15 mouse cellular contexts compared by ENCODE assay signal in genomic region chr19:24220795-24221445, GRCm38 (mm10). TPM values are rescaled to one million over a fixed set of nuclear protein-coding genes. Genes with fewer than 3 reads are reported as not detected.
DNase-seq lines count a peak whose midpoint lies in the region; ATAC-seq lines count a peak whose summit lies in the region.
"Had no signal": no experiment of that assay in that cellular context is flagged by ENCODE, and none has a peak within 500 bp of the region (broad histone marks: within the 10 kb centered on the region; RNA-seq: fewer than 3 reads in every experiment).

No protein-coding gene starts in this region.

- ATAC-seq in heart, embryonic 16.5 days (replicated peaks; ENCODE audit: extremely low read depth, insufficient read depth, low FRiP score): no peak
- ATAC-seq in kidney, embryonic 16.5 days (ENCODE audit: low FRiP score, low TSS enrichment): no peak
- ATAC-seq in stomach, embryonic 14.5 days (ENCODE audit: insufficient number of reproducible peaks, insufficient read depth, low FRiP score, low read depth): no peak
- ATAC-seq: Patski had no signal

- 40% methylated on average over 14 of the region's 14 CpGs for WGBS in heart, embryonic 16.5 days
- WGBS in kidney, embryonic 16.5 days: 11% methylated on average over 13 of the region's 14 CpGs
- 17% methylated on average over 14 of the region's 14 CpGs for WGBS in stomach, embryonic 14.5 days

- no peaks in the 10 kb centered on the region for H3K36me3 ChIP-seq in heart, embryonic 16.5 days (ENCODE audit: control insufficient read depth, insufficient read depth)
- no peaks in the 10 kb centered on the region for H3K36me3 ChIP-seq in kidney, embryonic 16.5 days (ENCODE audit: insufficient read depth, low read length)
- H3K36me3 ChIP-seq in stomach, embryonic 14.5 days (ENCODE audit: control insufficient read depth, insufficient read depth, low read length): no peaks in the 10 kb centered on the region
- H3K36me3 ChIP-seq: limb, embryonic 13.5 days had no signal

- H3K27ac ChIP-seq in heart, embryonic 16.5 days (ENCODE audit: low read length): no peak overlapping the region
- 0 out of 2 replicates have a peak overlapping the region, but pooled peaks have one; percentile 1 for H3K27ac ChIP-seq in brown adipose tissue, adult 24 weeks (replicated peaks; ENCODE audit: low read depth, low read length)
- peak overlapping the region; percentile 47; the same call in 1 of the 2 replicates for H3K27ac ChIP-seq in kidney, embryonic 16.5 days (ENCODE audit: low read length)
- H3K27ac ChIP-seq in stomach, embryonic 14.5 days (ENCODE audit: low read length): peak overlapping the region; percentile 44; the same call in 1 of the 2 replicates
- H3K27ac ChIP-seq: limb, embryonic 13.5 days; macrophage had no signal

- H3K4me1 ChIP-seq in heart, embryonic 16.5 days (ENCODE audit: control insufficient read depth, insufficient read depth, low read length): peaks cover 15% of the 10 kb centered on the region
- H3K4me1 ChIP-seq in brown adipose tissue, adult 24 weeks (ENCODE audit: control insufficient read depth, insufficient read depth, insufficient read length, low read length): no peaks in the 10 kb centered on the region; the same call in 1 of the 2 replicates
- peaks cover 31% of the 10 kb centered on the region for H3K4me1 ChIP-seq in kidney, embryonic 16.5 days (ENCODE audit: insufficient read depth, low read length)
- H3K4me1 ChIP-seq in stomach, embryonic 14.5 days (ENCODE audit: control insufficient read depth, insufficient read depth, low read length): 0 out of 2 replicates have a peak, but pooled peaks cover 3% of the 10 kb centered on the region

- intact Hi-C loops in heart, postnatal 36 days (cut with DNase I): loop anchor here (1.0 to 5.0 kb wide), 2 partner anchors 49 to 68 kb away; no protein-coding TSS in a partner anchor

- DNase-seq in heart, postnatal 36 days: no peak
- DNase-seq in layer of hippocampus, postnatal 36 days: no peak
- DNase-seq in adrenal gland, postnatal 25 days: no peak
- DNase-seq: adrenal gland, postnatal 36 days; cerebellum, postnatal 10 days; gastrocnemius, postnatal 36 days; right cerebral cortex, postnatal 4 days had no signal

- H3K4me2 ChIP-seq in heart, embryonic 16.5 days (ENCODE audit: low read depth, low read length): peak overlapping the region; percentile 13; the same call in 1 of the 2 replicates
- peak overlapping the region; percentile 36 for H3K4me2 ChIP-seq in kidney, embryonic 16.5 days (replicated peaks; ENCODE audit: low read depth, low read length)
- H3K4me2 ChIP-seq in stomach, embryonic 14.5 days (replicated peaks; ENCODE audit: low read depth, low read length): peak overlapping the region; percentile 3; the same call in 1 of the 2 replicates
- H3K4me2 ChIP-seq: limb, embryonic 13.5 days had no signal

- H3K27me3 ChIP-seq in heart, embryonic 16.5 days (ENCODE audit: control insufficient read depth, insufficient read depth, low read length): no peaks in the 10 kb centered on the region
- H3K27me3 ChIP-seq in kidney, embryonic 16.5 days (ENCODE audit: insufficient read depth, low read length): no peaks in the 10 kb centered on the region
- H3K27me3 ChIP-seq in stomach, embryonic 14.5 days (ENCODE audit: control insufficient read depth, insufficient read depth, low read length): no peaks in the 10 kb centered on the region
- H3K27me3 ChIP-seq: Patski had no signal

- no peak overlapping the region for H3K4me3 ChIP-seq in heart, embryonic 16.5 days (ENCODE audit: low read length)
- no peak overlapping the region for H3K4me3 ChIP-seq in brown adipose tissue, adult 24 weeks (ENCODE audit: insufficient read depth, low read depth, low read length)
- H3K4me3 ChIP-seq in kidney, embryonic 16.5 days (ENCODE audit: low read length): no peak overlapping the region
- no peak overlapping the region for H3K4me3 ChIP-seq in stomach, embryonic 14.5 days (ENCODE audit: low read depth, low read length)
- H3K4me3 ChIP-seq: erythroblast, embryonic 14.5 days; limb, embryonic 13.5 days had no signal

- H3K9ac ChIP-seq in heart, embryonic 16.5 days (ENCODE audit: low read length): no peak overlapping the region
- H3K9ac ChIP-seq in kidney, embryonic 16.5 days (replicated peaks; ENCODE audit: low read length): no peak overlapping the region
- no peak overlapping the region for H3K9ac ChIP-seq in stomach, embryonic 14.5 days (replicated peaks; ENCODE audit: low read depth, low read length)
- H3K9ac ChIP-seq: limb, embryonic 13.5 days had no signal

- H3K9me3 ChIP-seq in heart, embryonic 16.5 days (replicated peaks; ENCODE audit: control insufficient read depth, low read length): no peaks in the 10 kb centered on the region
- H3K9me3 ChIP-seq in kidney, embryonic 16.5 days (ENCODE audit: low read length): 0 out of 2 replicates have a peak, but pooled peaks cover 3% of the 10 kb centered on the region
- H3K9me3 ChIP-seq in stomach, embryonic 14.5 days (ENCODE audit: control insufficient read depth, low read depth, low read length): no peaks in the 10 kb centered on the region
- H3K9me3 ChIP-seq: limb, embryonic 13.5 days had no signal

RNA-seq across cellular contexts. Expression of gene Tjp2, which starts 3.9 kb away (rescaled TPM):
- 22.3 and 24.9 TPM in 2 replicates for polyA plus RNA-seq in heart, embryonic 16.5 days (2015; fragmentation: Nextera tagmentation; extraction: Ambion mirVana)
- total RNA-seq in heart, postnatal 36 days (2021): 10 to 100 TPM; 18.2 to 21.3 TPM
- 4.5 and 5.5 TPM in 2 replicates for polyA plus RNA-seq in brown adipose tissue, adult 24 weeks (2012; ENCODE audit: insufficient read depth, insufficient read length, missing spikeins)
- polyA plus RNA-seq in kidney, embryonic 16.5 days (2015; fragmentation: Nextera tagmentation; extraction: Ambion mirVana): 31.0 and 33.2 TPM in 2 replicates
- 35.7 and 38.6 TPM in 2 replicates for polyA plus RNA-seq in stomach, embryonic 14.5 days (2014; fragmentation: Nextera tagmentation; extraction: Ambion mirVana)
- 10 to 100 TPM; 18.7 to 19.6 TPM for total RNA-seq in layer of hippocampus, postnatal 36 days (2021)
- 7.2 and 8.9 TPM in 2 replicates for total RNA-seq in adrenal gland, postnatal 25 days (2021)

RNA-seq across cellular contexts. Expression of gene Fxn, which starts 59.5 kb away (rescaled TPM):
- polyA plus RNA-seq in heart, embryonic 16.5 days (2015; fragmentation: Nextera tagmentation; extraction: Ambion mirVana): 65.6 and 67.6 TPM in 2 replicates
- total RNA-seq in heart, postnatal 36 days (2021): 10 to 100 TPM; 27.7 to 32.7 TPM
- polyA plus RNA-seq in brown adipose tissue, adult 24 weeks (2012; ENCODE audit: insufficient read depth, insufficient read length, missing spikeins): 18.6 and 37.2 TPM in 2 replicates
- 54.6 and 59.1 TPM in 2 replicates for polyA plus RNA-seq in kidney, embryonic 16.5 days (2015; fragmentation: Nextera tagmentation; extraction: Ambion mirVana)
- 44.1 and 49.6 TPM in 2 replicates for polyA plus RNA-seq in stomach, embryonic 14.5 days (2014; fragmentation: Nextera tagmentation; extraction: Ambion mirVana)
- total RNA-seq in layer of hippocampus, postnatal 36 days (2021): 1 to 10 TPM; 7.9 to 8.1 TPM
- total RNA-seq in adrenal gland, postnatal 25 days (2021): 17.8 and 18.5 TPM in 2 replicates
